Mouse (Mus musculus) activated CD4-positive, CD25-positive, alpha-beta regulatory T cell, adult 9 weeks (primary cell): ENCODE results near the gene Srpr. TPM values are rescaled to one million over a fixed set of nuclear protein-coding genes. Genes with fewer than 3 reads are reported as not detected.

ENCODE experiments used
- polyA plus RNA-seq: library from polyadenylated mRNA; unstranded; fragments of 100-300 nt; shearing (Covaris generic); gene quantifications from one replicate; pipeline ENCODE4 v1.2.1, GENCODE M21; 2017

The Srpr gene
- polyA plus RNA-seq: 145 TPM

GRCm38 (mm10) chr9:35199772-35200471 is at the start of gene Srpr, which contains the start of gene Tirap:
Gene Srpr (plus strand): TSS chr9:35200175.
Gene Tirap (minus strand): TSS chr9:35200291.

GRCm38 (mm10) chr9:35175251-35176123 is 24.5 kb upstream of the Srpr start, which contains the start of gene Dcps:
Gene Dcps (minus strand): TSS chr9:35176061.

GRCm38 (mm10) chr9:35210542-35211474 is 10.8 kb downstream of the Srpr start, which contains the start of gene Foxred1:
Gene Foxred1 (minus strand): TSS chr9:35211055.

GRCm38 (mm10) chr9:35267146-35267975 is 67.4 kb downstream of the Srpr start, which contains the start of the genes Fam118b and Rpusd4:
Gene Fam118b (minus strand): TSS chr9:35267805.
Gene Rpusd4 (plus strand): TSS chr9:35267865.

Other genes starting within 250 kb of the Srpr start
- 26.9 TPM for gene St3gal4, start 80.9 kb upstream of the Srpr start, polyA plus RNA-seq
- gene Dcps, start 24.1 kb upstream of the Srpr start, polyA plus RNA-seq: 86.2 TPM
- gene Tirap, start 116 bp downstream of the Srpr start, polyA plus RNA-seq: 5.7 TPM
- gene Foxred1, start 10.9 kb downstream of the Srpr start, polyA plus RNA-seq: 50.8 TPM
- gene Fam118b, start 67.6 kb downstream of the Srpr start, polyA plus RNA-seq: 65.5 TPM
- 53.2 TPM for gene Rpusd4, start 67.7 kb downstream of the Srpr start, polyA plus RNA-seq
- 3.8 TPM for gene Cdon, start 221.0 kb downstream of the Srpr start, polyA plus RNA-seq